Mouse (Mus musculus): ENCODE measurements around the gene Ahr. TPM values are rescaled to one million over a fixed set of nuclear protein-coding genes. Genes with fewer than 3 reads are reported as not detected.

Gene Ahr
- polyA plus RNA-seq, 1 experiment: 1.4 TPM

DNA sequence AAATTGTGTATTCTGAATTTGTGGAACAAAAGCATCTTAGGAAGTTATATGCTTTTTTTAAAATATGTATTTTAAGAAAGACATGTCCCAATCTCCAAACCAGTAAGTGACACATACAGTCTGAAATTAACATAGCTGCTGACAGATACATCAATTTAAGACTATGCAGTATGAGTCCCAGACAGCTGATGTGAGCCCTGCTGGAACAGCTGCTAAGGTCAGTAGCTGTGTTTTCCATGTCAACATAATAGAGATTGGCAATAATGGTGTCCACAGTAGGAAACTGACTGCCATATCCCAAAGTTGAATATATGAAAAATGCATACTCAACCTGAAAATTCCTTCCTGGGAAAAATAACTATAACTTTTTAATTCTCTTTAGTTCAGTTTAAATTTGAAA is 15.5 kb upstream of the Ahr start:
- H3K4me3 ChIP-seq (replicated peaks; ENCODE audit: control insufficient read depth, low read depth, low read length): no peak overlapping the region
- TF ChIP-seq POLR2A (IDR thresholded peaks at IDR 0.05; ENCODE audit: borderline replicate concordance, control insufficient read depth, low read depth, low read length) (no peak), CTCF (IDR thresholded peaks at IDR 0.05; ENCODE audit: control insufficient read depth, insufficient read depth, low read length) (no peak)
- H3K4me1 ChIP-seq (ENCODE audit: control insufficient read depth, insufficient read depth, low read length): peaks cover 2% of the 10 kb centered on the region
- H3K27ac ChIP-seq (ENCODE audit: control insufficient read depth, insufficient read depth, low read depth, low read length, poor library complexity): no peak overlapping the region

DNA sequence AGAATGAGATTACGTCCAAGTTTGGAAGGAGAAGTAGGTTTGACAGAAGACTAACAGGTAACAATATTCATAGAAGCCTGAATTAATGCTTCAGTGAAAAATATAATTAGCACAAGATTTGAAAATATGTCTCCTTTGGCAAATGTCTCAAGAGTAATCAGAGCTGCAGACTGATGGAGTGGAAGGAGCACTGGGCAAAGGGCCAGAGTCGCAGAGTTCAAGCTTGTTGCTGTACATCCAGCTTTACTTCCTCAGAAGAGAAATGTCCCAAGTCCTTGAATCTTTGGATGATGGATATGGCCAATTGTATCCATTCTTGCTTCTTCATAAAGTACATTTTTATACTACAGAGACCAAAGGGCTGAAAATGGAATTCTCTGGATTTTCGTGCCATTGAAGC is 8.0 kb upstream of the Ahr start:
- WGBS: 78% methylated on average over 3 of the region's 3 CpGs
- Histone ChIP-seq H3K4me3 (replicated peaks; ENCODE audit: control insufficient read depth, low read depth, low read length) (no peak overlapping the region), H3K4me1 (ENCODE audit: control insufficient read depth, insufficient read depth, low read length) (no peaks in the 10 kb centered on the region; the same call in 1 of the 2 replicates), H3K27ac (ENCODE audit: control insufficient read depth, insufficient read depth, low read depth, low read length, poor library complexity) (no peak overlapping the region)
- TF ChIP-seq POLR2A (IDR thresholded peaks at IDR 0.05; ENCODE audit: borderline replicate concordance, control insufficient read depth, low read depth, low read length): no peak
- no peak for TF ChIP-seq CTCF (IDR thresholded peaks at IDR 0.05; ENCODE audit: control insufficient read depth, insufficient read depth, low read length)

DNA sequence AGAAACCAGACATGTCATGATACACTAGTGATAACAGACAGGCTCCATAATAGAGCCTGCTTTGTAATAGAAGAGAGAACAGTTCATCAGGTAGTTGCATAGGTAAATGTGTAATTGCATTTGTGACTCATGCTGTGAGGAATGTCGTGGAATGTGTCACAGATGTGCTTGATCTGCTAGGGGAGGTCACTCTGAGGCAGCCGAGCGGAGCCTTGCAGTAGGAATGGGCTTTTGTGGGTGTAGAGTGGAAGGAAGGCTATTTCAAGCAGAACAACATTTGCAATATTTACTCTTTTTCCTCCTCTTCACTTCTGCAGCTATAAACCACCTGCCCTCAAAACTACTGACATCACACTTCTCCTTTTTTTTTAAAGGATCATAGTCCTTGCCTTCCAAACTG is 4.0 kb upstream of the Ahr start:
- no peak overlapping the region for H3K4me3 ChIP-seq (replicated peaks; ENCODE audit: control insufficient read depth, low read depth, low read length)
- peaks cover 1% of the 10 kb centered on the region; the same call in 1 of the 2 replicates for H3K4me1 ChIP-seq (ENCODE audit: control insufficient read depth, insufficient read depth, low read length)
- no peak for TF ChIP-seq CTCF (IDR thresholded peaks at IDR 0.05; ENCODE audit: control insufficient read depth, insufficient read depth, low read length)
- TF ChIP-seq POLR2A (IDR thresholded peaks at IDR 0.05; ENCODE audit: borderline replicate concordance, control insufficient read depth, low read depth, low read length): no peak
- WGBS: 19% methylated on average over 3 of the region's 3 CpGs
- H3K27ac ChIP-seq (ENCODE audit: control insufficient read depth, insufficient read depth, low read depth, low read length, poor library complexity): no peak overlapping the region

DNA sequence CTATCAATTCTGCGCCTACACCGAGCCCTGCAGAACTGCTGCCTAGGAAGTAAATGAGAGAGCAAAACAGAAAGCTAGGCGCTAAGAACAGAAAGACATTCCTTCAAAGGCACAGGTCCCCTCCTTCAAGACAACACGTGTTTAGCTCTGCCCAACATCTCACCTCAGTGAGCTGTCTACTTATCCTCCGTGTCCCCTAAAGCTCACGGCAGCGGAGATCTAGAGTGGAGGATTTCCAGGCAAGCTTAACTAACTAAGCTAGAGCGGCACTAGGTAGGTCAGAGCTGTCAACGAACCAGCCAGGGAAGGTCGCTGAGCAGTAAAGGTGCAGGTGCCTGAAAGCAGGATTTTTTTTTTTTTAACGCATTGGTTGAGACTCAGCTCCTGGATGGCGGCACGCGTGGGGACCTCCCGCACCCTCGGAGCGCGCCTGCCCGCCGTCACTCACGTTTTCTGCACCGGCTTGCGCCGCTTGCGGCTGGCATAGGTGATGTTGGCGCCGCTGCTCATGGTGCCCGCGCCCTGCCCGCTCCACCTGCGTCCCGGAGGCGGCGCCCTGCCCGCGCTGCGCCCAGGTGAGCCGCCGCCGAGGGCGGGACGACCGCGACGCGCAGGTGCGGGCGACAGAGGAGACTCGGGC is 604 bp downstream of the Ahr start:
- under 1% methylated on average over 49 of the region's 49 CpGs for WGBS
- peak overlapping the region; percentile 51; the same call in 1 of the 2 replicates for H3K27ac ChIP-seq (ENCODE audit: control insufficient read depth, insufficient read depth, low read depth, low read length, poor library complexity)

DNA sequence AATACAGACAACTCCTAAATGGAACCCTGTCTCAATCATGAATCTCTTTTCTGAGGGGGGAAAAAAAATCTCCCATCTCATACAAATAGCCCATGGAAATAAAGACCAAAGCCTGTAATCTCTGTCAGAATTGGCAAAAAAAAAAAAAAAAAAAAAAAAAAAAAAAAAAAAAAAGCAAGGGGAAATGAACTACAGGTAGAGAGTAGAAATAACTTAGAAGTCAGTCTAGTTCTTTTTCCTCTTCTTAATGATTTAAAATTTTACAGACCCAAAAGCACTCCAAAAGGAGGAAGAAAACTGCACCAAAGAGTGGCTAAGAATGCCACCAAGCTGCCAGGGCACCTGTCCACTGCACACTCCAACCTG is 1.1 kb downstream of the Ahr start:
- TF ChIP-seq POLR2A (IDR thresholded peaks at IDR 0.05; ENCODE audit: borderline replicate concordance, control insufficient read depth, low read depth, low read length) (no peak), CTCF (IDR thresholded peaks at IDR 0.05; ENCODE audit: control insufficient read depth, insufficient read depth, low read length) (no peak)
- no peak overlapping the region for H3K27ac ChIP-seq (ENCODE audit: control insufficient read depth, insufficient read depth, low read depth, low read length, poor library complexity)

More for the DNA sequence above, 604 bp downstream of the Ahr start:
- Histone ChIP-seq H3K4me3 (replicated peaks; ENCODE audit: control insufficient read depth, low read depth, low read length) (peak overlapping the region; percentile 66), H3K4me1 (ENCODE audit: control insufficient read depth, insufficient read depth, low read length) (peaks cover 1% of the 10 kb centered on the region; the same call in 1 of the 2 replicates)
- TF ChIP-seq POLR2A (IDR thresholded peaks at IDR 0.05; ENCODE audit: borderline replicate concordance, control insufficient read depth, low read depth, low read length): no peak

DNA sequence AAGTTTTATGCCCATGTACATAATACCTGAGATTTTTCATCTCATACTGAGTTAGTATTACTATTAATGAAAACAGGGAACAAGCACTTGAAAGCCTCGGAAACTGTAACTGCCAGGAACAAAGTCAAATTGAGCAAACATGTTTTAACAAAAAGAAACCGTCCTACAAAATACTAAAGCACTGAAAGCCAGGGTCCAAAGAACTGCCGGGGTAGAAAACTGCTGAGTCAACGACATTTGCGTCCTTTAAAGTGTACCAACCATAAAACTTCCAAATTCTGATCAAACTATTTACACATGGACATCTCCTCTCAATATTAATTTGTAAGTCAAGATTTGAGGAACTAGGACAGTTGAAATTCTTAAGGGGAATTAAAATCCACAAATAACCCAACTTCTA is 1.7 kb downstream of the Ahr start:
- H3K27ac ChIP-seq (ENCODE audit: control insufficient read depth, insufficient read depth, low read depth, low read length, poor library complexity): no peak overlapping the region
- peaks cover 1% of the 10 kb centered on the region; the same call in 1 of the 2 replicates for H3K4me1 ChIP-seq (ENCODE audit: control insufficient read depth, insufficient read depth, low read length)
- H3K4me3 ChIP-seq (replicated peaks; ENCODE audit: control insufficient read depth, low read depth, low read length): no peak overlapping the region
- WGBS: 11% methylated on average over 5 of the region's 5 CpGs
- TF ChIP-seq CTCF (IDR thresholded peaks at IDR 0.05; ENCODE audit: control insufficient read depth, insufficient read depth, low read length): no peak
- TF ChIP-seq POLR2A (IDR thresholded peaks at IDR 0.05; ENCODE audit: borderline replicate concordance, control insufficient read depth, low read depth, low read length): no peak

More for the DNA sequence above, 1.1 kb downstream of the Ahr start:
- Histone ChIP-seq H3K4me3 (replicated peaks; ENCODE audit: control insufficient read depth, low read depth, low read length) (peak overlapping the region; percentile 66), H3K4me1 (ENCODE audit: control insufficient read depth, insufficient read depth, low read length) (peaks cover 1% of the 10 kb centered on the region; the same call in 1 of the 2 replicates)

DNA sequence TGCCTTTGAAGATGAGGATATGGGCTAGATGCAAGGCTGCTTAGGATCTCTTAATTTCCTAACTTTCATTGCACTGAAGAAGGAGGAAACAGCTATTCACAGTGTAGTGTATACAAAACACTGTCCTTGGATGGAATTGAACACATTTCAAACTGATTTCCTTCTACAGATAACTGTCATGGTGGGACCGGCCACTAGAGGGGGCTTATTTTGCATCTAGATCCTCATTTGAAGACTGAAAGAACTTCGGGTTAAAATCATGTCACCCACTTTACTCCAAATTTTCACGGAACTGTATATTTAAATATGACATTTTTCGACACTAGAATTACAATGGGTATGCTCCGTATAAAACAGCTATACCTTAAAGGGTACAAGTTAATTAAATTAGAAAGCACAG is 2.7 kb downstream of the Ahr start:
- no peak overlapping the region for H3K4me3 ChIP-seq (replicated peaks; ENCODE audit: control insufficient read depth, low read depth, low read length)

DNA sequence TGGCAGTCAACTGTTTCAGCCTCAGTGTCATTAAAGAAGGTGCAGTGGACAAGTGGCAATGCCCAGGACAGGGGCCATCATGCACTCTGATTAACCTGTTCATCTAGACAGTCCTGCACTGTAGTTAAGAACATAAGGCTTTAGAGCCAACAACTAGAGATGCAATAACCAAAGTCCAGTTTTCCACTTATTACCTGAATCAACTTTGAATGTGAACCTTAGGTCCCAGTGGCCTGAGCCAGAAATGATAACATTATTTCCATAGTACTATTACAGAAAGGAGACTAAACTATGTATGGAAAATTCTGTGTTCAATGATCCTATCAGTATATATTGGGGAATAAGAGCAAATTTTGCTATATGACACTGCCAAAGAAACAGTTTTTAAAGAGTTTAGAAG is 4.3 kb downstream of the Ahr start:
- TF ChIP-seq POLR2A (IDR thresholded peaks at IDR 0.05; ENCODE audit: borderline replicate concordance, control insufficient read depth, low read depth, low read length) (no peak), CTCF (IDR thresholded peaks at IDR 0.05; ENCODE audit: control insufficient read depth, insufficient read depth, low read length) (no peak)
- Histone ChIP-seq H3K27ac (ENCODE audit: control insufficient read depth, insufficient read depth, low read depth, low read length, poor library complexity) (no peak overlapping the region), H3K4me1 (ENCODE audit: control insufficient read depth, insufficient read depth, low read length) (peaks cover 1% of the 10 kb centered on the region; the same call in 1 of the 2 replicates), H3K4me3 (replicated peaks; ENCODE audit: control insufficient read depth, low read depth, low read length) (no peak overlapping the region)

More for the DNA sequence above, 2.7 kb downstream of the Ahr start:
- peaks cover 1% of the 10 kb centered on the region; the same call in 1 of the 2 replicates for H3K4me1 ChIP-seq (ENCODE audit: control insufficient read depth, insufficient read depth, low read length)
- TF ChIP-seq POLR2A (IDR thresholded peaks at IDR 0.05; ENCODE audit: borderline replicate concordance, control insufficient read depth, low read depth, low read length) (no peak), CTCF (IDR thresholded peaks at IDR 0.05; ENCODE audit: control insufficient read depth, insufficient read depth, low read length) (0 out of 2 replicates have a peak, but pooled peaks have one; percentile 16)
- no peak overlapping the region for H3K27ac ChIP-seq (ENCODE audit: control insufficient read depth, insufficient read depth, low read depth, low read length, poor library complexity)
- 3% methylated on average over 5 of the region's 5 CpGs for WGBS

DNA sequence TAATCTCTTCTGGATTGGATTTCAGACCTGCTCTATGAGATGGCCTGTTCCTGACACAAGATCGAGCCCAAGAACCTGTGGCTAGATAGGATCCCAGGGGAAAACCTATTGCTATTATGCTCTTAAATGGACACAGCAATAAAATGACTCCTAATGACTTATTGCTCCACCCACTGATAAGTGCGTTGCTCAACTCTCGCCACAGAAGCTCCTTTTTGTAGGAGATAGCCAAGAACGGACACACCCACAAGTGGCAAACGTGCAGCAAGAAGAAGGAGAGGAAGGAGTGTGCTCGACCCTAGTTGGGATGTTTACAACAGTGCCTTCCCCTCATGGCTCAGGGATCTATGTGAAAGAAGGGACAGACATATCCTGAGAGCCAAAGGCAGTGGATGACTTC is 7.4 kb downstream of the Ahr start:
- Histone ChIP-seq H3K4me3 (replicated peaks; ENCODE audit: control insufficient read depth, low read depth, low read length) (no peak overlapping the region), H3K27ac (ENCODE audit: control insufficient read depth, insufficient read depth, low read depth, low read length, poor library complexity) (no peak overlapping the region), H3K4me1 (ENCODE audit: control insufficient read depth, insufficient read depth, low read length) (no peaks in the 10 kb centered on the region; the same call in 1 of the 2 replicates)
- 22% methylated on average over 6 of the region's 6 CpGs for WGBS
- TF ChIP-seq POLR2A (IDR thresholded peaks at IDR 0.05; ENCODE audit: borderline replicate concordance, control insufficient read depth, low read depth, low read length) (no peak), CTCF (IDR thresholded peaks at IDR 0.05; ENCODE audit: control insufficient read depth, insufficient read depth, low read length) (no peak)

All from bone marrow, adult 2 months (tissue).